Mouse (Mus musculus): ENCODE measurements around the gene Nmnat3.

DNA sequence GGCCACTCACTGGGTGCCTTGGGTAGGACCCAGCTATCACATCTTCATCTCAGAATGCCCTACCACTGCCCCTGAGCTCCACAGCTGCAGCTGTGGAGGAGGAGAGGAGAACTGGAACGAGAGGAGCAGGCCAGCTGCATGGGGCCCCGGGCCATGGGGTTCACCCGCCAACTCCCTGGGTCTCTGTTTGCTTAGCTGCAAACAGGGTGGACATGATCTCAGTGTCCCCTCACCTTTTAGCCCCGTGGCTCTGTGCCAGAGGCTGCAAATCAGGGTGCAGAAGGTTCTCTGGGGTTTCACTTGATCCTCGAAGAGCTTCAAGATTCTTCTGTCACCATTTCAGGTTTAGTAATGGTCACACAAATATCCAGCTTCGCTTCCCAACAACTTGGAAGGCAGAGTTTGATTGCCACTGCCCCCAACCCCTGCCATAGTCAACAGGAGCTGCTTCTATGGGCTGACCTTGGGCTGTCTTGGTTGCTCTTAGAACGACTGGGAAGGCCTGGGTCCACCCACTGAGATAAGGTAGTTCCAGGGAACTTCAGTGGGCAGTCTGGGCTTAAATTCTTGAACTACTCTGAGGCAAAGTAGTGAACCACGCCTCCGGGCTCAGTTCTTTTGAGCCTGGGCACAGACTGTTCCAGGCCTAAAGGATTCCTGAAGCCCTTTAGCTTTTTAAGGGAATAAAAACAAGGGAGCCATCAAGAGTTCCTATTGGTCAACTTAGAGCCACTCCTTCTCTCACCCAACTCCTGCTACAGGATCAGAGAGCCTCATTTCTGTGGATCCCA is 158.3 kb downstream of the Nmnat3 start:
- TF ChIP-seq POLR2A (IDR thresholded peaks at IDR 0.05; ENCODE audit: borderline replicate concordance, insufficient read depth, low read length) (no peak), CTCF (IDR thresholded peaks at IDR 0.05; ENCODE audit: borderline replicate concordance, insufficient read depth, low read depth, low read length) (no peak)

Measured in cerebellum, adult 2 months (tissue).